Mouse (Mus musculus) Patski (cell line): ENCODE results near the gene Wdr45b. TPM values are rescaled to one million over a fixed set of nuclear protein-coding genes. Genes with fewer than 3 reads are reported as not detected.
"Not testable (repeated sequence)": the region's sequence is repeated elsewhere in the genome, so short reads cannot be mapped to it uniquely, and the experiment has no call there.

ENCODE experiments used
- ATAC-seq: fragments of 100-300 bp; one replicate; pipeline ENCODE4 v1.8.0; 2021
- CTCF ChIA-PET: fragments of 350-600 bp; sonication (Branson Sonifier 250); formaldehyde crosslinking; loops from one replicate; lab custom pipeline; 2022; ENCODE audit warnings: inconsistent platforms; lab: Charles Lee
- POLR2A ChIA-PET: fragments of 350-600 bp; sonication (Branson Sonifier 250); formaldehyde crosslinking; loops from one replicate; lab custom pipeline; 2022; ENCODE audit warnings: antibody characterized with exemption, inconsistent platforms; lab: Charles Lee
- DNase-seq: peaks from one replicate; pipeline ENCODE4 v3.0.0-alpha.2; 2011; ENCODE audit warnings: low read depth, low spot score
- H3K27me3 ChIP-seq: fragments of 371-371 bp; one replicate; pipeline ENCODE4 v1.5.1; 2021
- CTCF ChIP-seq: fragments of 100-300 bp; IDR thresholded peaks from one replicate; pipeline ENCODE4 v1.5.1; 2021
- in situ Hi-C: fragments of 300-500 bp; cut with MboI; formaldehyde crosslinking; loops from 3 replicates; pipeline ENCODE4 v1.11.1; 2018; ENCODE audit warnings: low pct_unique_long_range_greater_than_20kb, mixed read lengths
- polyA plus RNA-seq: library from polyadenylated mRNA; unstranded; gene quantifications from one replicate; pipeline ENCODE4 v1.2.3, GENCODE M21; 2021

Gene Wdr45b
- polyA plus RNA-seq, 1 experiment from 2014 or later: 74.1 TPM

DNA sequence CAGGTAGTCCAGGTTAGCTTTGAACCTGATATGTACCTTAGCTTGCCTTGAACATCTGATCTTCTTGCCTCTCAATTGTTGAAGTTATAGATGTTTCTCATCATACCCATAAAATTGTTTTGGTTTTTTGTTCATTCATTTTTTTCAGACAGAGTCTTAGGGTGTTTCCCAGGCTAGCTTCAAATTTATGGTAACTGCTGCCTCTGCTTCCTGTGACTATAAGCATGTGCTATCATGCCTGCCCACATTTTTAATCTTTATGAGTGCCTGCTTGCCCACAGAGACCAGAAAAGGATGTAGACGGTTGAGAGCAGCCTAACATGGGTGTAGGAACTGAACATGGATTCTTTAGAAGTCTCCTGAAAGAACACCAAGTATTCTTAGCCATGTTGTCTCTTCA lies 14.5 kb upstream of the Wdr45b start:
- in situ Hi-C loops: no loop called here
- no peak for TF ChIP-seq CTCF
- POLR2A ChIA-PET: no interaction called here
- DNase-seq: no peak
- no peak for ATAC-seq
- no peaks in the 10 kb centered on the region for H3K27me3 ChIP-seq
- CTCF ChIA-PET: interaction anchor here (2.7 kb wide), 1 partner anchor 25 kb away, joined by 7 read pairs; no protein-coding TSS in a partner anchor

DNA sequence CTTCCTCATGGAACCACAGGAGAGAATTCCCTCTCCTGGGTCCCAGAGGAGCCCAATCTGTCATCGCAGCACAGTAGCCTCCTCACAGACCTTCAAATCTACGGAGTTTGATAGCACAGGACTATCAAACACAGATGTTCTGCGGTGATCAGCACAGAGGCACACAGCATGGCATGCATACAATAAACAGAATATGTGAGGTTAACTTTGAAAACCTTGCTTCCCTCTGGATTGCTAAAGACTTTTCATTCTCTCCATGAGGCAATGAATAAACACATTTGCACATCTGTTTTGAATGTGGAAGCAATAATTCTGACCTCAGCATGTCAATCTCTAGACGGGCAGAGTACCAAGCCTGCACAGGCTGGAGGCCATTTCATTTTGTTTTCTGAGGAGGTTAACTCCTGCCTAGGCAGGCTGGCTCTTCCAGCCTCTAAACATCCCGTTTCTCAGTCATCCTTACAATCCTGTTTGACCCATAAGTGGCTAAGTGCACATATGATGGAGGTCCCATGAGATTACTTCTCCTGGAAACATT lies 13.0 kb upstream of the Wdr45b start:
- ChIA-PET CTCF (no interaction called here), POLR2A (no interaction called here)
- ATAC-seq (no peak), DNase-seq (no peak)
- no peaks in the 10 kb centered on the region for H3K27me3 ChIP-seq
- in situ Hi-C loops: no loop called here
- no peak for TF ChIP-seq CTCF

DNA sequence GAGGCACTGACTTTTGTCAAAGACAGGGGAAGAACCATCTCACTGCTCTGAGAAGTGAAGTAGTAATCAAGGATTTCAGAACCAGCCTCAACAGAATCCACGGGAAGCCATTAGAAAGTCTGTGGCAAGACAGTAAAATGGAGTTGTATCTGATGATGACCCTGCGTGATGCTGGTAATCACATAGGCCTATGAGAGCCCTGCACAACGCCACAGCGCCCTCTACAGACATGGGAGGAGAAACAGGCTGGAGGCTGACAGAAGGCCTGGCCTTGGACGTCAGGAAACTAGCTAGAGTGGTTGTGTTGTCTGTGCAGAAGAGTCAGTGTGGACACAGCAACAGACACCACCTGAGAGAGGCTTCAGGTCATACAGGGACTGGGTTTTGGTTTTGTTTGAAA lies 8.0 kb upstream of the Wdr45b start:
- ATAC-seq (no peak), DNase-seq (no peak)
- in situ Hi-C loops: no loop called here
- H3K27me3 ChIP-seq: no peaks in the 10 kb centered on the region
- TF ChIP-seq CTCF: no peak
- ChIA-PET CTCF (no interaction called here), POLR2A (no interaction called here)

DNA sequence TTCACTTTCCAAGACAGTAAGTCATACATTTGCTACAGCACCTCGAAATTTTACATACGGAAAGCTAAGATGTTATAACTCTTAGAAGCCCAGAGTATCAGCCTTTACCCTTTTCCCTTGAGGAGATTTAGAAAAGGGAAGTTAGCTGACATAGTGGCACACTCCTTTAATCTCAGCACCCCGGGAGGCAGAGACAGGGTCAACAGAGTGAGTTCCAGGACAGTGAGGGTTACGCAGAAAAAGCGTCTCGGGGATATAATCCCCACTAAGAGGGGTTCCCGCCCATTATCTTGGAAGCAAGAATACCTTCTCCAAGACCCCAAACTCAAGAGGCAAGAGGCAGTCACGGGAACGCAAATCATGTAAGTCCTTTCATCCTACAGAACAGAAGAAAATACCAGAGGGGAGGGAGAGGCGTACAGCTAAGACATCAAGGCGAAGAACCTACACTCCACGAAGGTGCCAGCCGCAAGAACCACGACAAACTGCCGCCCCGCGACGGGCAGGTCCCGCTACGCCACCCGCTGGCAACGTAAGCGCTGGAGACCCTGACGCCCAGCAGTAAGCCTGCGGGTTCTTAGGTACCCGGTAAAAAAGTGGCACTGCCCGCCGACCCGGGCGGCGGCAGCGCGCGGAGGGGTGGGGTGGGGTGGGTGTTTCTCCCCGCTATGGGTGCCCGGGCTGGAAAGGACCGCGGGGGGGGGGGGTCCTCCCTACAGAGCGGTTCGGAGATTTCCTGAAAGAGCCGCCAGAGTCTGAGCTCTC lies 737 bp downstream of the Wdr45b start:
- in situ Hi-C loops: no loop called here
- CTCF ChIA-PET: no interaction called here
- H3K27me3 ChIP-seq: no peaks in the 10 kb centered on the region
- POLR2A ChIA-PET: no interaction called here
- DNase-seq (no peak), ATAC-seq (peak; percentile 20)
- no peak for TF ChIP-seq CTCF

DNA sequence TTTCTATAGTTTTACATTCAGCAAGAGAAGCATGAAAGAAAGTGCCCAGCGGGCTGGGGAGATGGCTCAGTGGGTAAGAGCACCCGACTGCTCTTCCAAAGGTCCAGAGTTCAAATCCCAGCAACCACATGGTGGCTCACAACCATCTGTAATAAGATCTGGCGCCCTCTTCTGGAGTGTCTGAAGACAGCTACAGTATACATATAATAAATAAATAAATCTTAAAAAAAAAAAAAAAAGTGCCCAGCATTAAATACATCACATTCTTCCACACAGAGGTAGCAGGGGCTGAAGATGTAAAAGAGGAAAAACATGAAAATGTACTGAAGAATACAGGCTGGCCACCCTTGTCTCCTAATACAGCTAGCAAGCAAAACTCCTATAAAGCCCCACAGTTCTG lies 5.5 kb downstream of the Wdr45b start:
- ATAC-seq, H3K27me3 ChIP-seq, POLR2A ChIA-PET, in situ Hi-C loops, DNase-seq: not testable (repeated sequence)
- CTCF ChIA-PET: interaction anchor here (1.1 kb wide), 1 partner anchor 12 kb away, joined by 3 read pairs; no protein-coding TSS in a partner anchor

DNA sequence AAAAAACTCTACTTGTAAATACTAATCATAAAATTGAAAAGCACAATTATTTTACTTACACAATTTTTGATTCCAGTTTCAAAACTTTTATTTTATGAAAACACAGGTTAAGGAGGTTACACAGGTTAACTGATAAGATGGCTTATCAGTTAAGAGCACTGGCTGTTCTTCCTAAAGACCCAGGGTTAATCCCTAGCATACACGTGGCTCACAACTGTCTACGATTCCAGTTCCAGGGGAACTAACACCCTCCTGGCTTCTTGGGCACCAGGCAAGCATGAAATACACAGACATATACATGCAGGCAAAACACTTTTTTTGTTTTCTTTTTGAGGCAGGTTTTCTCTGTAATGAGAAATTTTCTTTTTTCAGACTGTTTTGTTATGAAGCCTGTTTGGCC lies 6.1 kb downstream of the Wdr45b start:
- in situ Hi-C loops: no loop called here
- no peak for TF ChIP-seq CTCF
- DNase-seq (no peak), ATAC-seq (no peak)
- no peaks in the 10 kb centered on the region for H3K27me3 ChIP-seq
- POLR2A ChIA-PET: no interaction called here
- CTCF ChIA-PET: interaction anchor here (1.1 kb wide), 1 partner anchor 12 kb away, joined by 3 read pairs; no protein-coding TSS in a partner anchor

DNA sequence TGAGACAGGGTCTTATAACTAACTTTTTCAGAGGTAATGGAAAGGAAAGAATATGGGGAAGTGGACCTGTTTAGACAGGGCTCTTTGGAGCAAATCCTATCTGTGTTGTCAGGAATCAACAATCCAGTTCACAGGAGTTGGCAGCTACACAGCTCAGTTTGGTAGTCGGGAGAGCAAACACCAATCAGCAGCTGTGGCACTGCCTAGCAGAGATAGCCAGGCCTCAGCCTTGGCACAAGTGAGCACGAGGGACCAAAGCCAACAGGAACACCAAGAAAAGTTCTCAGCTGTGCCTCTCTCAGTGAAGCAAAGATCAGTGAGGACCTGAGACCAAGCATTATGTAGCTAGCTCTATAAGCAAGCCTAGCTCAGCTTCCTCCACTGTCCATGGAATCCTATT lies 7.2 kb downstream of the Wdr45b start:
- ChIA-PET POLR2A (no interaction called here), CTCF (no interaction called here)
- in situ Hi-C loops: no loop called here
- ATAC-seq: no peak
- no peak for DNase-seq
- no peaks in the 10 kb centered on the region for H3K27me3 ChIP-seq
- TF ChIP-seq CTCF: no peak

DNA sequence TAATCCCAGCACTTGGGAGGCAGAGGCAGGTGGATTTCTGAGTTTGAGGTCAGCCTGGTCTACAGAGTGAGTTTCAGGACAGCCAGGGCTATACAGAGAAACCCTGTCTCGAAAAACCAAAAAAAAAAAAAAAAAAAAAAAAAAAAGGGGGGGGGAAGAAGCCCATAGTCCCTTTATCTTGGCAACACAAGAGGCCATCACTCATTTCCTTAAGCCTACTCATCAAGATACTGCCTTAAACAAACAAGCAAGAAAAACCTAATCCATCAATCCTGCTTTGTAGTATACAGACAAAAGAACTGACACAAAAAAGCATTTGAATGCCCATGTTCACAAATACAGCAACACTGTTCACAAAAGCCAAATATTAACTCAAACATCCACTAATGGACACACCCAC lies 11.8 kb downstream of the Wdr45b start:
- in situ Hi-C loops, POLR2A ChIA-PET, ATAC-seq: not testable (repeated sequence)

DNA sequence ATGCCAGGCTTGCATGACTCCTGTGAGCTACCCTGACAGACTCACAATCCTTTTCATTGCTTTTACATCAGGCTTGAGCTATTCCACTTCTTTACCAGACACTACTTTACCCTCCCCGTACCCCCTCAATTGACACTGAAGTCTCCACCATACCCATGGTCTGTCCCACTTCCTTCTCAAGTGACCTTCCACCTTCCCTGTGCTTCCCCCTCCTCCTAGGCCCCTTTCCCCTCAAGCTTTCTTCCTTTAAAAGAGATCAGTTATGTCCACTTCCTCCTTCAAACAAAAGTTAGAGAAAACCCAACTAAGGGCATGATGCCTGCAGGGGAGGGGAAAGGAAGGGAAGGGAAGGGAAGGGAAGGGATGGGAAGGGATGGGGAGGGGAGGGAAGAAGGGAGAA lies 14.0 kb downstream of the Wdr45b start:
- no peak for DNase-seq
- TF ChIP-seq CTCF: no peak
- no peak for ATAC-seq

More for the DNA sequence above, 11.8 kb downstream of the Wdr45b start:
- H3K27me3 ChIP-seq, DNase-seq, CTCF ChIA-PET: not testable (repeated sequence)

DNA sequence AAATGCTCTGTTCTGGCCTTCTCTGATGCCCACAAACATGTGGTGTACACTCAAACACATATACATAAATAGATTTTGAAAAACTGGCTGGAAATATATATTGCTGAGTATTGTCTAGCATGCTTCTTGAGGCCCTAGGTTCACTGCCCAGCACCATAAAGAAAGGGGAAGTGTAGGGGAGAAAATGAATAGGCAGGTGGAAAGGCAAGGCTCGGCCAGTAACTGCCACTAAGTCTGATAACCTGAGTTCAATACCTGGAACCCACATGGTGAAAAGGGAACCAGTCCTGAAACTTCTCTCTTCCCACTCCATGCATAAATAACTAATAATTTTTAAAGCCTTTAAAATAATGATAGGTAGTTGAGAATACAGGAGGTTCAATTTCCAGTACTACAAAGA lies 14.6 kb downstream of the Wdr45b start:
- CTCF ChIA-PET: interaction anchor here (0.8 kb wide), 1 partner anchor 9 kb away, joined by 3 read pairs; no protein-coding TSS in a partner anchor

More for the DNA sequence above, 14.0 kb downstream of the Wdr45b start:
- ChIA-PET POLR2A (no interaction called here), CTCF (interaction anchor here (0.8 kb wide), 1 partner anchor 10 kb away, joined by 3 read pairs; no protein-coding TSS in a partner anchor)
- in situ Hi-C loops: no loop called here
- H3K27me3 ChIP-seq: no peaks in the 10 kb centered on the region

DNA sequence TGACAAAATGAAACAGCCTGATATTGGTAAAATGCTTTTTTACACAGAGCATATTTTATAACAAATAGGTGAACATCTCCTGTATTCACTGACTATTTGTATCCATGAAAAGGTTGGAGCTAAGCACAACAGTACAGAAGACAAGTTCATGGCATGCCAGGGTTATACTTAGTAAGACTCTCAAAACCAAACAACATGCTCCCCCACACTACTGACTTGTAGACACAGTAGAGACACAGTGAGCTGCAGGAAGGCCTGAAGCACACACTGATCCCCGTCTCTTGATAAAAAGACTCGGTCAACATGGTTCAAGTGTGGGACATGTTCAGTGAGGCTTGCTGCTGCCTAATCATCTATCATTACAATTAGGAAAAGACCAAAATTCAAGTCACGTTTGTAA lies 22.6 kb downstream of the Wdr45b start:
- TF ChIP-seq CTCF: no peak
- in situ Hi-C loops: no loop called here
- ATAC-seq (no peak), DNase-seq (no peak)
- no peaks in the 10 kb centered on the region for H3K27me3 ChIP-seq
- CTCF ChIA-PET: interaction anchor here (0.6 to 1.3 kb wide), 2 partner anchors 10 to 12 kb away, joined by 3 to 4 read pairs; no protein-coding TSS in a partner anchor
- POLR2A ChIA-PET: no interaction called here

More for the DNA sequence above, 14.6 kb downstream of the Wdr45b start:
- no peak for TF ChIP-seq CTCF
- in situ Hi-C loops: no loop called here
- no peak for DNase-seq
- no peak for ATAC-seq
- no peaks in the 10 kb centered on the region for H3K27me3 ChIP-seq
- POLR2A ChIA-PET: no interaction called here
